Mouse (Mus musculus) liver, adult 2 months (tissue): ENCODE data around the gene Lsr.

Source experiments
- CTCF ChIP-seq: fragments of 200-500 bp; IDR thresholded peaks from 2 replicates; pipeline ENCODE4 v1.5.1; 2011; ENCODE audit warnings: low read depth, low read length, control low read depth
- POLR2A ChIP-seq: fragments of 200-500 bp; IDR thresholded peaks from 2 replicates; pipeline ENCODE4 v1.6.1; 2011; ENCODE audit warnings: low read length, control low read depth; ENCODE audit not compliant: insufficient read depth; ENCODE audit errors: extremely low read depth

GRCm38 (mm10) chr7:30955584-30956356, 17.5 kb downstream of the Lsr start:
- TF ChIP-seq POLR2A (peak; percentile 64), CTCF (peak; percentile 82)
